Mouse (Mus musculus) spleen, postnatal 14 days (tissue): ENCODE results near the gene Tmem59l.

Source experiments
- DNase-seq, 2 experiments: peaks; one replicate each; pipeline ENCODE4 v3.0.0; 2021 to 2022; ENCODE audit warnings: low spot score in 2 of 2

Tmem59l gene

GRCm38 (mm10) chr8:70488931-70489470, 1.8 kb upstream of the Tmem59l start:
- DNase-seq = no peak

DNA sequence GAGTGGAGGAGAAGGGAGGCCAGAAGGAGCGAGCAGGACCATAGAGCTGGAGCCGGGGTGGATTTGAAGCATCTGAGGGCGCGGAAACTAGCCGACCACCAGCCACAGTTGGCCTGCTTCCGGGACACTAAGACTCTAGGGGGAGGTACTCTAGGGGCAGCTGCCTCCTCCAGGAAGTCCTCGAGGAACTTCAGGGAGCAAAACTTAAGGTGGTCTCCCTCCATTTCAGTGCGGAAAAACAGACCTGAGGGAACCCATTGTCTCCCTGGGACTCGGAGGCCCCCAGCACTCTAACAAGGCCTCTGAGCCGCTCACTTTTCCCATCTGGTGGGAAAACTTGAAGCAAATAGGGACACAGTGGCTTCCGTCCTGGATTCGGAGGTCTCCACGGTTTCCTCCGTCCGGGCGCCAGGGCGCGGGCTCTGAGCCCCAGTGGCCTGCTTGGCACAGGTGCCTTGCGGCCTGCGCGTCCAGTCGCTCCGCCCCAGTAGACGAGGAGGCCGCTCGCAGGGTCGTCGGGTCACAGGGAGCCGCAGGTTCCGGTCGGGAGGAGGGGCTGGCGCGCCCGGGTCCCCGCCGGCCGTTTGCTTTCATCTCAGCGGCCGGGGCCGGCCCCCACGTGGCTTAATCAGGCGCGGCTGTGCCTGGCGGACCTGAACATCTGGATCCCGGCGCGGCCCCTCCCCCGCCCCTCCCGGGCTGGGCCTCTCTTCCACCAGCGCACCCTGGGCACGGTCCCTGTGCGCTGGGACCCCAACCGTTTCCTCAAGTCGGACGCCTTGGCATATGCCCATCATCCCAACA, 1.0 kb upstream of the Tmem59l start:
- no peak for DNase-seq

GRCm38 (mm10) chr8:70486191-70486681, 922 bp downstream of the Tmem59l start:
- no peak for DNase-seq

DNA sequence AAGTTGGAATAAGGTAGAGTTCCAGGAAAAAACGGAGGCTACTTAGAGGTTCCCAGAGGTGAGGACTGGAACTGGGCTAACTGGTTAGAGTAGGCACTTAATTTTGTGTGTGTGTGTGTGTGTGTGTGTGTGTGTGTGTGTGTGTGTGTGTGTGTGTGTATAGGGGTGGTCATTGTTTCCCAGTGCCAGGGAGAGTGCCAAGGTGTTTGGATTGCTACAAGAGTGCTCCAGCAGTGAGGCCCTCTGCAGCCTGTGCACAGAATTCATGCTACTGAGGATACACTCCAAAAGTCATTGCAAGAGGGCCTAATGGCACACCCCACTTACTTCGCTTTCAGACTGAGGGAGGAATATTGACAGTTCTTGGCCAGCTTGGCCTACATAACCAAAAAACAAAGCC, 4.2 kb downstream of the Tmem59l start:
- no peak for DNase-seq

DNA sequence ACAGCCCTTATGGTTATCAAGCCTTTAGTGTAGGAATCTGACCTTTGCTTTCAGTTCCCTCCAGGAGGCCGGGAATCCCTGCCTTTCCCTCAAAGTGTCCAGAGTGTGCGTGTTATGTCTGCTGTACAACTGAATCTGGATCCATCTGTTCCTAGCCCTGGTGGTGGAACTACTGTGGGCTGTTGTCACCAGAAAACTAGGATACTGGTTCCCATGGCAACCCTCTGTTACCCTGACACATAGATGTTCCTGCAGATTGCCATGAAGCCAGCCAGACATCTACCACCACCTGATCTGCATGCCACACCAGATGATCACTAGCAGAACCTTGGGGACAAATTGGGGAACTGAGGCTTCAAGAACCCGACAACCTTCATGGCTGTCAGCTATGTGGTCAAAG, 5.2 kb downstream of the Tmem59l start:
- DNase-seq = no peak

GRCm38 (mm10) chr8:70477269-70477982, 9.7 kb downstream of the Tmem59l start:
- DNase-seq = no peak

DNA sequence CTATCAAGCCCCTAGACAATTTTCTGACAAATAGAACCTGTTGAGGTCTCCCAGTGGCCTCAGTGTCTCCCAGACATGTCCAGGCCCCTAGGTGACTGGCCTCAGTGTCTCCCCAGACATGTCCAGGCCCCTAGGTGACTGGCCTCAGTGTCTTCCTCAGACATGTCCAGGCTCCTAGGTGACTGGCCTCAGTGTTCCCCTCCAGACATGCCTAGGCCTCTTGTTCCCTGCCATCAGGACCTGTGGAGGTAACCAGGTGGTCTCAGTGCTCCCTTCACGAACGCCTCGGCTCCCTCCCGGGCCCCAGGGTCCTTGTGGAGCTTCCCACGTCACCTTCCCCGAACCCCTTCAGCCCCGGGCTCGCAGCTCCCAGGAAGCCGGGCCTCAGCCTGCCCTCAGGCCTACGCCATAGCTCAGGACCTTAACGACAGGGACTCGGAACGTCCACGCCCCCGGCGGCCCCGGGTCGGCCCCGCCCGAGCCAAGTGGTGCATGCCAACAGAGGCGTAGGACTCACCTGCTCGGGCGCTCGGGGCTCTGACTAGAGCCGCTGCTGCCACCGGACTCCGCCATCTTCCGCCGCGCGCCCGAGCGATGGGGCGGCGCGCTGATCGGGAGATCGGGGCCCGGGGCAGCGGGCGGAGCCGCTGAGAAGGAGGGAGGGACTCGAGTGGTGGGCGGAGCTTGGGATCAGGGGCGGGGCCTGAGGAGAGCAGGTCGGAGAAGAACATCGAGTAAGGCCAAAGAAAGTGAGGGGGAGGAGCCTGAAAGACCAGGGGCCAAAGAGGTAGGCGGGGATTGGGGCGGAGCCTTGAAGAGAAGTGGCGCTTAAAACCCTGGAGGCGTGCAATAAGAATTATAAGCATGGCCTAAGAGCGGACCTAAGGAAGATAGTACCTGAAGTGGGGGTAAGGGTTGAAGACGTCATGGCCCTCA, 10.6 kb downstream of the Tmem59l start, which contains the start of gene Klhl26:
Gene Klhl26 (minus strand): TSS at position 636 of the 936 bp plus-strand sequence.
- DNase-seq = peak; percentile 97 to 98

GRCm38 (mm10) chr8:70471856-70472255, 15.3 kb downstream of the Tmem59l start:
- DNase-seq = no peak

- DNase-seq = no peak
Observed at GRCm38 (mm10) chr8:70469938-70470337, 17.2 kb downstream of the Tmem59l start.

- no peak for DNase-seq
Observed at GRCm38 (mm10) chr8:70469295-70469916, 17.8 kb downstream of the Tmem59l start.

- DNase-seq = no peak
Observed at GRCm38 (mm10) chr8:70468733-70469132, 18.4 kb downstream of the Tmem59l start.

- no peak for DNase-seq
Observed at GRCm38 (mm10) chr8:70467907-70468306, 19.3 kb downstream of the Tmem59l start.

DNA sequence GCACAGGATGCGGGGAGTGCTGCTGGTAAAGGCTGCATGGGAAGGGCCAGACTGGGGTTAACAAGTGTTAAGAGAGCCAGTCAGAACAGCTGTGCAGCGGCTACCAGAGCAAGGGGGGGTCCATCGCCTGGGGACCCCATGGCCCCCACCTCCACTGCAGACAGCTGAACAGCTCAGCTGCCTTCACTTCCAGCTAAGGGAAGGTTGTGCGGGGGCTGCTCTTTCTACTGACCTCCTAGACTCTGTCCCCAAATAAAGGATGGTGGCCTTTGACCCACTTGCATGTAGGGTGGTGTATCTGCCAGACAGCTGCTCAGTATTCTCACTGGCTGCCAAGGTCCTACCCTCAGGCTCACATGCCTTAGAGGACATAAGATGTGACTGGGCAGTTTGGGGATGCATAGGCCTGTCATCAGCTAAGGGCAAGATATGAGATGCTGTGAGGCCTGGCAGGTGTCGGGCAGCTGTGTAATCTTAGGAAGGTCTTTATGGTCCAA, 19.9 kb downstream of the Tmem59l start:
- no peak for DNase-seq

GRCm38 (mm10) chr8:70466771-70467170, 20.4 kb downstream of the Tmem59l start:
- no peak for DNase-seq

- no peak for DNase-seq
Observed at GRCm38 (mm10) chr8:70466305-70466704, 20.9 kb downstream of the Tmem59l start.

DNA sequence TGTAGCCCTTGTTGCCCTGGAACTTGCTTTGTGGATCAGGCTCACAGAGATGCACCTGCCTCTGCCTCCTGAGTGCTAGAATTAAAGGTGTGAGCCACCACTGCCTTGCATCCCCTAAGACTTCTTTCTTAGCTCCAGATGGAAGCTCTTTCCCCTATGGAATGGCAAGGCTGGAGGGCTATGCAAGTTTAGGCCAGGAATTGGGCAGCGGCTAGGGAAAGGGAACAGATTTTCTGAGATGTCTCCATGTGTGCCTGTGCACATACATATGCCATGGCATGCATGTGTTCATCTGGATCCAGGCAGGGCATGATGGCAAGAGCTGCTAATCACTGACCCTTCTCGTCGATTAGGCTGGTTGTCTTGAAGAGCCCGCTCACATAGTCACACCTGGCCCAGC, 21.5 kb downstream of the Tmem59l start:
- DNase-seq = no peak

DNA sequence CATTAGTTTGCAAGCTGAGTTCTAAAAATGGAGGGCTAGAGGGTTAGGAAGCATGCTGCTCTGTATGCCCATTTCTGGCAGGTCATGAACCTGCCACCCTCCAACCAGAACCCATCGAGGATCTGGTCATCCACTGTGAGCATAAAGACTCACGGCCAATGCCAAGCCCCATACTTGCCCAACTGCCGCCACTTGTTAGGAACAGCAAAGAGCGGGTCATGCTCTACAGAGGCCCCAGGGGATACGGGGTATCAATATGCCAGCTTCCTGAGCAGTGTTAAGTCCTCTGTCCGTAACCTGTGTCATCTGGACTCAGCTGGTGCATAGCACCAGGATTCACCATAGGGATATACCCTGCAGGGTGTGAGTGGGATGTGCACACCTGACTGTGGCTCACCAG, 23.0 kb downstream of the Tmem59l start:
- DNase-seq = no peak

- DNase-seq = no peak
Observed at GRCm38 (mm10) chr8:70463306-70463705, 23.9 kb downstream of the Tmem59l start.

GRCm38 (mm10) chr8:70462516-70462813, 24.7 kb downstream of the Tmem59l start:
- no peak for DNase-seq

DNA sequence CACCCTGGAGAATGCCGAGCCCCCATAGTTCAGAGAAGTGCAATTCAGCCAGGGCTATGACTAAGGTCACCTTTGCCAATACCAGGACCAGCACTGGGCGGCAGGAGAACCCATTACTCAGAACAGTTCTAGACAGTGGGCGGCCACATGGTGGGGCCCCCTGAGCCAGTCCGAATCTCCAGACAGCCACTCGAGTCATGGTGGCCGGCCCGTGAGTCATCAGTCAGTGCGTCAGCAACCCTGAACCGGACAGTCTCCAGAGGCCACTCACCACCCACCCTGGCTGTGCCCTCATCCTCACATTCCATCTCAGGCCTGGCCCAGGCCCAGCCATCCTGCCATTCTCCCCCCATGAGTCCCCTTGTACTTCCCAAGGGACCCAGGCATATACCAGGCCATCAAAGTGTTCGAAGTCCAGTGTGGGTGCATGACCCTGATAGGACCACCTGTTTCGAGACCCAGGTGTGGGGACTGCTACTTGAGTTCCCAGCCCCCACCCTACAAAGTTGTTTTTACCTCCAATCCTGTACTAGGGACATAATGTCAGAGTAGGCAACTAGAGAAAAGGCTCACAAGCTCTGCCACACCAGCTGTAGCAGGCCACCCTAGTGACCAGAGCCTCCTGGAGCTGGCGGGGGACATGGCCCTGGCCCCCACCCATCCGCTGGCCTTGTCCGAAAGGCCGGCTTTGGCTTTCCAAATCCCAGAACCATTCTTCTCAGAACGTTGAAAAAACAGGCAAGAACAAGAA, 25.2 kb downstream of the Tmem59l start:
- no peak for DNase-seq
